Mouse (Mus musculus): Measurements from ENCODE around the gene Prr13. TPM values are rescaled to one million over a fixed set of nuclear protein-coding genes. Genes with fewer than 3 reads are reported as not detected.
A peak's percentile ranks its signal among the peaks of the same experiment; 100 is the strongest.

Prr13 gene
- polyA plus RNA-seq, 1 experiment, result 94.6 TPM

DNA sequence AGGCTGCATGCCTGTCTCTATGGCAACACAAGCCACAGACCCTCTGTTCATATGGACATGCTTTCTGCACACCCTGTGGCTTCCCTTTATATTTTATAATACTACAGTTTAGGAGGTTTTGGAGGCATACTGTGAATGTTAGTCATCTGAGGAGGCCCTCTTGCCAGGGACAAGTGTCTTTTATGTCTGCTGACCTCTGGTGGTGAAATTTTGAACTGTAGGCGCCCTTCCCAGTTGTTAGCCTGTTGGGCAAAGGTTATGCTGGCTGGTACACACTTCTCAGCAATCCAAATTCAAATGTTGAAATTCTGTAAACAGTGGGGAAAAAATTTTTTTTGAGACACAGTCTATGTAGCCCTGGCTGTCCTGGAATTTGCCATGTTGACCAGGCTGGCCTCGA is 16.3 kb upstream of the Prr13 start:
- DNase-seq (ENCODE audit: low read depth), result peak; percentile 80
- TF ChIP-seq CTCF (IDR thresholded peaks at IDR 0.05; ENCODE audit: borderline replicate concordance, extremely low read depth, insufficient read depth, insufficient read length) (peak; percentile 83), POLR2A (IDR thresholded peaks at IDR 0.05; ENCODE audit: borderline replicate concordance, extremely low read depth, insufficient read depth, insufficient read length, poor library complexity, severe bottlenecking) (no peak)

DNA sequence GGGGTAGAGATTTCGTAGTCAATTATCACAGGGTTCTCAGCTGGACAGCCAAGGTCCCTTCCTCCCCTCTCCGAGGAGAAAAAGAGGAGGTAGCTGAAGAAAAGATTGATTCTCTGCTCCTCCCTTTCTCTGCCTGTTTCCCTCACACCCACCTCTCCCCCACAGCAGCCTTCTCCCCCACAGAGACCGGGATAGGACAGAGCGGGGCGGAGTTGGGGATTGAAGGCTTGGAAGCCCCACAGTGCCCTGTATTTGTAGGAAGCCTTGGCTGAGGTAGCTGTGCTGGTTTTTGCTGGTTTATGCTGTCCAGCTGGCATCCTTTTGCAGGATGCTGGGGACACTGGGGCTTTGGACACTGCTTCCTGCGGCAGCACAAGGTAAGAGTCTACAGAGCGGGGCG is 13.7 kb upstream of the Prr13 start, which contains the start of gene Amhr2:
Gene Amhr2, plus strand, starts transcription at position 222 of the 400 bp plus-strand sequence.
- TF ChIP-seq CTCF (IDR thresholded peaks at IDR 0.05; ENCODE audit: borderline replicate concordance, extremely low read depth, insufficient read depth, insufficient read length), result no peak
- no peak for TF ChIP-seq POLR2A (IDR thresholded peaks at IDR 0.05; ENCODE audit: borderline replicate concordance, extremely low read depth, insufficient read depth, insufficient read length, poor library complexity, severe bottlenecking)
- no peak for DNase-seq (ENCODE audit: low read depth)

DNA sequence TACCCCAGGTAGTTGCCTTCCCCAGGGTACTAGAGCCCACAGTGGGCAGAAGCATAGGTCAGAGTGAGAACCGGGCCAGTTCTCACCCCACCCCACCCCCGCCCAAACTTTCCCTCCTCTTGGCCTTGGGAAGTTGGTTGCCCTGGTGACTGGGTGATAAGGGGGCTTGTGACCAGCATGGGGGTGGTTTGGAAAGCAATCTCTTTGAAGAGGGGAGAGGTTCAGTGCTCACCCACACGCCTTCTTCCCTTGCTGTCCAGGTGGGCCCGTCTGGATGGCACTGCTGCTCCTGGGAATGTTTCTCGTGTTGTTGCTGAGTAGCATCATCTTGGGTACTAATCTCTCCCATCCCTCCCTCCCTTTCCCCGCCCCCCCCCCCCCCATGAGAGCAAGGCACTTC is 12.4 kb upstream of the Prr13 start:
- no peak for DNase-seq (ENCODE audit: low read depth)
- no peak for TF ChIP-seq CTCF (IDR thresholded peaks at IDR 0.05; ENCODE audit: borderline replicate concordance, extremely low read depth, insufficient read depth, insufficient read length)
- TF ChIP-seq POLR2A (IDR thresholded peaks at IDR 0.05; ENCODE audit: borderline replicate concordance, extremely low read depth, insufficient read depth, insufficient read length, poor library complexity, severe bottlenecking), result no peak

DNA sequence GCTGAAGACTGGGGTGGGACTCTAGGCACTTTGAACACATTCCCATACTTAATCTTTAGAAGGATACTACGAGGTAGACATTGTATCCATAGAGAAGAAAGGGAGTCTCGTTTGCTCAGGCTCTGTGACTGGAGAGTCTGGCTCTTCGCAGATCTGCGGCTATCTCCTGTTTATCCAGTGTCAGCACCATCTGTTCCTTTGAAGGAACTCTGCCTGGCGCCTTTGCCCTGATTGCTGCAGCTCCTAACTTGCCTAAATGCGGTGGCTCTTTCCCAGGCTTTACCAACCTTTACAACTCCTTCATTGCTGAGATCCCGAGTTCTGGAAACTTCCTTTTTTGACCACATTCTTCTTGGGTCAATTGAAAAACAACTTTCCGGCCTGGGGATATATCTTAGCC is 9.5 kb upstream of the Prr13 start:
- peak; percentile 12 for DNase-seq (ENCODE audit: low read depth)
- no peak for TF ChIP-seq CTCF (IDR thresholded peaks at IDR 0.05; ENCODE audit: borderline replicate concordance, extremely low read depth, insufficient read depth, insufficient read length)
- no peak for TF ChIP-seq POLR2A (IDR thresholded peaks at IDR 0.05; ENCODE audit: borderline replicate concordance, extremely low read depth, insufficient read depth, insufficient read length, poor library complexity, severe bottlenecking)

DNA sequence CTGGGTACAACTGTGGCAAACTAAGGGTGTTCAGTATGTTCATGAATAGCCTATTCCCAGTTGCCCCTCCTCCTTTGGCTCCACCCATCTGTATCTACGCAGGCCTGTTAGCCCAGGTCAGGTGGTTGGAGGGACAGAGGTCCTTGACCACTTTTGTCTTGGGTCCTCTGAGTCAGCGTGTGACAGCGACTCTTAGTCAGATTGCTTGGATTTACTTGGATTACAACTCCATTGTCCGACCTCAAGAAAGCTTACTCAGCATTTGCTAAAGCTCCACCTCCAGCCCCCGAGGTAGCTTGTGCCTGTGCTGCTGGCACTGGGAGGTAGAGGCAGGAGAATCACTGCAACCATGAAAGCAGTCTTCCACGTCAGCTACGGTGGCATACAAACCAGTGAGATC is 7.9 kb upstream of the Prr13 start:
- TF ChIP-seq CTCF (IDR thresholded peaks at IDR 0.05; ENCODE audit: borderline replicate concordance, extremely low read depth, insufficient read depth, insufficient read length), result no peak
- no peak for TF ChIP-seq POLR2A (IDR thresholded peaks at IDR 0.05; ENCODE audit: borderline replicate concordance, extremely low read depth, insufficient read depth, insufficient read length, poor library complexity, severe bottlenecking)
- DNase-seq (ENCODE audit: low read depth), result peak; percentile 2

DNA sequence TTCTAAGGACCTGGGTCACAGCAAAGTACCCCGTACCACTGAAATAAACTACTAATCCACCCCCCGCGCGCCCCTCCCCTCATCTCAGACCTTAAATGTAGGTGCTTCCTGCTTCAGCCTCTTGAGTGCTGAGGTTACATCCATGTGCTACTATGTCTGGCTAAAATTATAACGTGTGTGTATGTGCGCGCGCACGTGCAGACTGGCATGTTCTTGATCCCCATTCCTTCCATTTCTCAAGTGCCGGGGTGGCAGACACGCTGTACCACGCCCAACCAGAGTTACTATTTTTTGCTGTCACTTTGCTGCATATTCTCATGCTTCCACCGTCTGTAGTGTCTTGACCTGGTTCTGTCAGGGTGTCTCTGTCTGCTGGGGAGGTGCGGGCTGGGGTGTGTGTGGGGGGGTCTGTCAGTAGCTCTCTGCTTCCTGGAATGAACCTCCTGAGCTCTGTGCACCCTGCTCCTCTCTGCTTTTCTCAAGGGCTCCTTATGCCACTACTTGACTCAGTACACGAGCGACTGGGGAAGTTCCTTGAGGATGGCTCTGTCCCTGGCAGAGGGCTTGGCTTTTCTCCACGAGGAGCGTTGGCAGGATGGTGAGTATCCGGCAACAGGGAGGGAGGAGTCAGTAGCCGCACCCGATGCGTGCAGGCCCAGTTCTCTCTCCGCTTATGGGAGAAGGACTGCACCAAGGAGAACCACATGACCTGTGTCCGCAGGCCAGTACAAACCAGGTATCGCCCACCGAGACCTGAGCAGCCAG is 7.0 kb upstream of the Prr13 start:
- TF ChIP-seq POLR2A (IDR thresholded peaks at IDR 0.05; ENCODE audit: borderline replicate concordance, extremely low read depth, insufficient read depth, insufficient read length, poor library complexity, severe bottlenecking) (no peak), CTCF (IDR thresholded peaks at IDR 0.05; ENCODE audit: borderline replicate concordance, extremely low read depth, insufficient read depth, insufficient read length) (no peak)

DNA sequence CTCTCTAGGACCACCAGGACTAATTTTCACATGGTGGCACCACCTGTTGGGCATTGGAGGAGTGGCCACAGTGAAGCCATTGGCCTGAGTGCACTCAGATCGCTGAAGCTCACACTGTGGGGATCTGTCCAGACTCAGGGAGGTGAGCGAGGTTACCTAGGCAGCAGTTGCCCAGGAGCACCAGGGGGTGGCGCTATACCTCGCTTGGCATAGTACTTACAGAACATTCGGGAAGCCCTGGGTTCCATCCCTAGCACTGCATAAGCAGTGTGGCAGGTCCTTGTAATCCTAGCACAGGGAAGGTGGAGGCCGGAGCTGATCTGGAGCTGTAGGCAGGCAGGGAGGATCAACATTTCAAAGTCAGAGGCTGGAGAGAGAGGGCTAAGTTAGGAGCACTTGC is 2.8 kb upstream of the Prr13 start:
- no peak for DNase-seq (ENCODE audit: low read depth)
- TF ChIP-seq CTCF (IDR thresholded peaks at IDR 0.05; ENCODE audit: borderline replicate concordance, extremely low read depth, insufficient read depth, insufficient read length) (peak; percentile 26; the same call in 1 of the 2 replicates), POLR2A (IDR thresholded peaks at IDR 0.05; ENCODE audit: borderline replicate concordance, extremely low read depth, insufficient read depth, insufficient read length, poor library complexity, severe bottlenecking) (no peak)

More for the DNA sequence above, 7.0 kb upstream of the Prr13 start:
- no peak for DNase-seq (ENCODE audit: low read depth)

DNA sequence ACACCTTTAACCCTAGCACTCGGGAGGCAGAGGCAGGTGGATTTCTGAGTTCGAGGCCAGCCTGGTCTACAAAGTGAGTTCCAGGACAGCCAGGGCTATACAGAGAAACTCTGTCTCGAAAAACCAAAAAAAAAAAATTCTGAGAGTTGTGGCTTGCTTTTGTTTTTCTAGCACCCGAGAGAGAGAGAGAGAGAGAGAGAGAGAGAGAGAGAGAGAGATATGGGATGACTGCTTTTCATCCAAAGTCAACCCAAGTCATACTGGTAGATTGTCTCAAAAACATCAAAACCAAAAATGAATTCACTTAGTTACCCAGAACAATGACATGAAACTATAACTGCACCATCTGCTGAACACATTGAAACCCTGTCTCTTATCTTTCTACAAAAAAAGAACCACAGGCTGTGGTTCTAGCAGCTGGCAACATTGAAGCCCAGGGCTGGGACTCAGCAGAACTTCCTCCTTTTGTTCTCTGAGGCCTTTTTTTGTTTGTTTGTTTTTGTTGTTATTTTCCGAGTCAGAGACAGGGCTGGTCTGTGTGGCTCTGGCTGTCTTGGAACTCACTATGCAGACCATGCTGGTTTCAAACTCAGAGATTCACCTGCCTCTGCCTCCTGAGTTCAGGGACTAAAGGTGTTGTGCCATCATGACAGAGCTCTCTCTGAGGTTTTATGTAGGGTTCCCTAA is 635 bp upstream of the Prr13 start:
- no peak for DNase-seq (ENCODE audit: low read depth)
- TF ChIP-seq CTCF (IDR thresholded peaks at IDR 0.05; ENCODE audit: borderline replicate concordance, extremely low read depth, insufficient read depth, insufficient read length), result no peak
- no peak for TF ChIP-seq POLR2A (IDR thresholded peaks at IDR 0.05; ENCODE audit: borderline replicate concordance, extremely low read depth, insufficient read depth, insufficient read length, poor library complexity, severe bottlenecking)

DNA sequence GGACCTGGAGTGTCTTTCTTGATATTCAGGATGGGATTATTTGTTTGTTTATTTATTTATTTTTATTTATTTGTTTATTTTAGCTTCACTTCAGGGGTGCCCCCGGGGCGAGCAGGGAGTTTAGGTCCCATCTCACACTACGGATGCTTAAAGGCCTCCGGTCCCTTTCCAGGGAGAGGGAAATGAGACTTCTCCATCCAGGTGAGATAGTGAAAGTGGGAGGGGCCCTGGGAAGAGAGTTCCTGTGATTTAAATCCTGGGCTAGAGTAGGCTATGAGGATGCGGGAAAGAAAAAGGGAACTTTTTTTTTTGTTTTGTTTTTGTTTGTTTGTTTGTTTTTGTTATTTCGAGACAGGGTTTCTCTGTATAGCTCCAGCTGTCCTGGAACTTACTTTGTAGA is 553 bp downstream of the Prr13 start:
- TF ChIP-seq CTCF (IDR thresholded peaks at IDR 0.05; ENCODE audit: borderline replicate concordance, extremely low read depth, insufficient read depth, insufficient read length) (no peak), POLR2A (IDR thresholded peaks at IDR 0.05; ENCODE audit: borderline replicate concordance, extremely low read depth, insufficient read depth, insufficient read length, poor library complexity, severe bottlenecking) (no peak)
- no peak for DNase-seq (ENCODE audit: low read depth)

DNA sequence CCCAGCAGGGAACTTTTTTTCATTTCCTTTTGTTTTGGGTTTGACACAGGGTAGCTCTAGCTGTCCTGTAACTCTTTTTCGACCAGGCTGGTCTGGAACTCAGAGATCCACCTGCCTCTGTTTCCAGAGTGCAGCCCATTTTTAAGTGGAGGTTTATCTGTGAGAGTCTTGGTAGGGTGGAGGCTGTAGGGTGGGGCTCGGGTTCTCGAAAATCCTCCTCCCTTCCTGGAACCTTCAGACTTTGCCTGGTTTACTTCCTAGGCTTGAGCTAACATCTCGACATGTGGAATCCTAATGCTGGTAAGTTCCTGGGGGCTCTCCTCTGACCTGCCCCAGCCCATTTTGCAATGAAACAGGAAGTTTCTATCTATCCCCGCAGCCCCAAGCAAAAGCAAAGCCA is 1.0 kb downstream of the Prr13 start:
- TF ChIP-seq CTCF (IDR thresholded peaks at IDR 0.05; ENCODE audit: borderline replicate concordance, extremely low read depth, insufficient read depth, insufficient read length), result no peak
- TF ChIP-seq POLR2A (IDR thresholded peaks at IDR 0.05; ENCODE audit: borderline replicate concordance, extremely low read depth, insufficient read depth, insufficient read length, poor library complexity, severe bottlenecking), result no peak
- no peak for DNase-seq (ENCODE audit: low read depth)

DNA sequence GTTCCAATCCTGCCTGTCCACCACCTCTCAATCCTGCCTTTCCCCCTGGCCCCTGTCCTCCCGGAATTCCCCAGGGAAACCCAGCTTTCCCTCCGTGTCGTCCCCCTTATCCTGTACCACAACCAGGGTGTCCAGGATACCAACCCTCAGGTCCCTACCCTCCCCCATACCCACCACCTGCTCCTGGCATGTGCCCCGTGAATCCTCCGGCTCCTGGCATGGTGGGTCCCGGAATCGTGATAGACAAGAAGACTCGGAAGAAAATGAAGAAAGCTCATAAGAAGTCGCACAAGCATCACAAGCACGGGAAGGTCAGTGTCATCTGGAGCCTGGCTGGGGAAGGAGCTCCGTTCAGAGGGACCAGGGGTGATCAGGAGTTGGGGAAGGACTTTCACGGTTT is 1.6 kb downstream of the Prr13 start:
- TF ChIP-seq POLR2A (IDR thresholded peaks at IDR 0.05; ENCODE audit: borderline replicate concordance, extremely low read depth, insufficient read depth, insufficient read length, poor library complexity, severe bottlenecking), result no peak
- TF ChIP-seq CTCF (IDR thresholded peaks at IDR 0.05; ENCODE audit: borderline replicate concordance, extremely low read depth, insufficient read depth, insufficient read length), result no peak
- no peak for DNase-seq (ENCODE audit: low read depth)

Measured in brain, embryonic 14.5 days (tissue).